Mouse (Mus musculus) heart, postnatal 0 days (tissue): ENCODE data around the gene Nrgn.

Experiments
- CTCF ChIP-seq: IDR thresholded peaks from 2 replicates; pipeline ENCODE4 v1.5.1; 2016; ENCODE audit warnings: antibody characterized with exemption, control low read depth, low read depth
- EP300 ChIP-seq: IDR thresholded peaks from 2 replicates; pipeline ENCODE4 v1.6.1; 2016; ENCODE audit warnings: antibody characterized with exemption, low read depth

DNA sequence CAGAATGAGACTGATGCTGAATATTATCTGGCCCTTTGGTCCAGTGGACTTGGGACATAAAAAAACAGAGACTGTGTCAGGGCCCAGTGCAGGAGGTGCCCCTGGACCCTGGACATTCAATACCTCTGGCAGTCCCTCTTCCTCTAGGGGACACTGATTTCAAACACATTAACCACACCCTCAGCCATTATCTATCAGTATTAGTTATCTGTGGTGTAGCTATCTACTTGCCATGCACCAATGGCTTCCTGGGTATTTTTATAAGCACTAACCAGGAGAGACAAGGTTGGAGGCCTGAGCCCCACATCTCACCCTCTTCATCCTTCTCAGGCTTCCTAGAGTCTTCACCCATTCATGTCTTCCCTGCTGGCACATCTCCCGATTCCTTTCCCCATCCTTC is 2.3 kb downstream of the Nrgn start:
- TF ChIP-seq EP300 (no peak), CTCF (no peak)
